Comparison of ENCODE assay signal across 8 mouse cellular contexts in genomic region chr4:137739151-137739923, GRCm38 (mm10). TPM values are rescaled to one million over a fixed set of nuclear protein-coding genes. Genes with fewer than 3 reads are reported as not detected.
DNase-seq lines count a peak whose midpoint lies in the region.

No protein-coding gene starts in this region.

- no peaks in the 10 kb centered on the region for H3K9me3 ChIP-seq in embryonic facial prominence, embryonic 10.5 days

- peaks cover 50% of the 10 kb centered on the region for H3K4me1 ChIP-seq in embryonic facial prominence, embryonic 10.5 days

- no peaks in the 10 kb centered on the region for H3K27me3 ChIP-seq in embryonic facial prominence, embryonic 10.5 days (replicated peaks; ENCODE audit: low read depth, poor library complexity, severe bottlenecking)

- WGBS in embryonic facial prominence, embryonic 10.5 days = 52% methylated on average over 9 of the region's 9 CpGs

- H3K4me3 ChIP-seq in embryonic facial prominence, embryonic 10.5 days = peak overlapping the region; percentile 32

- DNase-seq in spleen, postnatal 36 days (ENCODE audit: low spot score in 2 of 2) = peak; percentile 52 to 61
- no peak for DNase-seq in spleen, adult 18-20 months
- peak; percentile 61 for DNase-seq in embryonic facial prominence, embryonic 10.5 days (ENCODE audit: low spot score)
- peak; percentile 50 for DNase-seq in induced T-regulatory cell, adult 2 months (ENCODE audit: low read depth)
- peak; percentile 62 for DNase-seq in lung, postnatal 10 days
- DNase-seq in retina, postnatal 7 days (ENCODE audit: low read depth, low spot score) = peak; percentile 45
- DNase-seq in adrenal gland, postnatal 25 days = no peak
- DNase-seq in adrenal gland, adult 2 months = no peak

- no peak overlapping the region for H3K27ac ChIP-seq in embryonic facial prominence, embryonic 10.5 days (replicated peaks)

- H3K36me3 ChIP-seq in embryonic facial prominence, embryonic 10.5 days (replicated peaks) = no peaks in the 10 kb centered on the region

RNA-seq across cellular contexts. Expression of gene Alpl, which starts 56.8 kb away (rescaled TPM):
- 12.9 and 18.7 TPM in 2 replicates for polyA plus RNA-seq in embryonic facial prominence, embryonic 10.5 days (2016; fragmentation: Nextera tagmentation; extraction: Ambion mirVana)
- total RNA-seq in adrenal gland, postnatal 25 days (2021) = 4.6 and 6.1 TPM in 2 replicates
- 10 to 100 TPM in 1 of 2 experiments, 1 to 10 TPM in 1; 6.1 to 59.6 TPM for total RNA-seq in adrenal gland, adult 2 months (2021)
- polyA plus RNA-seq in adrenal gland, adult 2 months (2012; rRNA removed) = 4.7 and 7.4 TPM in 2 replicates

Comparison
In these comparisons a context has a peak if more than half of its experiments do, and no peak if none do; other contexts are left out.
1. DNase-seq: peak in spleen, postnatal 36 days (2 of 2), embryonic facial prominence, embryonic 10.5 days (single experiment), induced T-regulatory cell, adult 2 months (single experiment), lung, postnatal 10 days (single experiment) and retina, postnatal 7 days (single experiment); none in spleen, adult 18-20 months (0 of 2), adrenal gland, postnatal 25 days (single experiment) and adrenal gland, adult 2 months (single experiment).